Mouse (Mus musculus) testis, adult 2 months (tissue): ENCODE measurements around the gene Pcsk5. TPM values are rescaled to one million over a fixed set of nuclear protein-coding genes. Genes with fewer than 3 reads are reported as not detected.

ENCODE experiments used
- H3K27ac ChIP-seq: fragments of 200-500 bp; 2 replicates; pipeline ENCODE4 v1.5.1; 2012; ENCODE audit warnings: low read depth, low read length; ENCODE audit not compliant: control insufficient read depth, insufficient read depth
- H3K27me3 ChIP-seq: fragments of 200-500 bp; 2 replicates; pipeline ENCODE4 v1.6.1; 2012; ENCODE audit warnings: mild to moderate bottlenecking, low read length, moderate library complexity; ENCODE audit not compliant: control insufficient read depth, insufficient read depth
- H3K36me3 ChIP-seq: fragments of 200-500 bp; 2 replicates; pipeline ENCODE4 v1.6.1; 2012; ENCODE audit warnings: mild to moderate bottlenecking, low read length; ENCODE audit not compliant: control insufficient read depth, insufficient read depth
- H3K4me1 ChIP-seq: fragments of 200-500 bp; 2 replicates; pipeline ENCODE4 v1.6.1; 2012; ENCODE audit warnings: low read length; ENCODE audit not compliant: control insufficient read depth, insufficient read depth
- H3K4me3 ChIP-seq: fragments of 200-500 bp; 2 replicates; pipeline ENCODE4 v1.5.1; 2012; ENCODE audit warnings: low read depth, mild to moderate bottlenecking, low read length, moderate library complexity, mixed read lengths; ENCODE audit not compliant: control insufficient read depth
- CTCF ChIP-seq: fragments of 200-500 bp; IDR thresholded peaks from 2 replicates; pipeline ENCODE4 v1.5.1; 2012; ENCODE audit warnings: low read depth, mild to moderate bottlenecking, inconsistent platforms, low read length, moderate library complexity; ENCODE audit not compliant: control insufficient read depth, insufficient read depth, insufficient replicate concordance
- POLR2A ChIP-seq: fragments of 200-500 bp; IDR thresholded peaks from 2 replicates; pipeline ENCODE4 v1.6.1; 2012; ENCODE audit warnings: low read depth, mild to moderate bottlenecking, inconsistent platforms, low read length, moderate library complexity; ENCODE audit not compliant: control insufficient read depth
- polyA plus RNA-seq: library from polyadenylated mRNA; depleted of rRNA; stranded (reverse); fragments of >200 nt; gene quantifications from 2 replicates; pipeline ENCODE4 v1.2.3, GENCODE M21; 2012

Gene Pcsk5
- polyA plus RNA-seq, 1 experiment = 0.81 TPM

GRCm38 (mm10) chr19:17406823-17407222 is 430.6 kb downstream of the Pcsk5 start:
- no peaks in the 10 kb centered on the region for H3K27me3 ChIP-seq
- H3K4me3 ChIP-seq = no peak overlapping the region
- H3K4me1 ChIP-seq = no peaks in the 10 kb centered on the region
- TF ChIP-seq POLR2A (no peak), CTCF (no peak)
- no peak overlapping the region for H3K27ac ChIP-seq
- H3K36me3 ChIP-seq = no peaks in the 10 kb centered on the region

- Histone ChIP-seq H3K4me3 (no peak overlapping the region), H3K27me3 (no peaks in the 10 kb centered on the region), H3K27ac (no peak overlapping the region), H3K36me3 (no peaks in the 10 kb centered on the region), H3K4me1 (no peaks in the 10 kb centered on the region)
- no peak for TF ChIP-seq CTCF
- TF ChIP-seq POLR2A = no peak
Observed at GRCm38 (mm10) chr19:17403175-17403574, 434.3 kb downstream of the Pcsk5 start.

- TF ChIP-seq CTCF = no peak
- TF ChIP-seq POLR2A = no peak
- Histone ChIP-seq H3K27me3 (no peaks in the 10 kb centered on the region), H3K4me3 (no peak overlapping the region), H3K4me1 (no peaks in the 10 kb centered on the region), H3K27ac (no peak overlapping the region), H3K36me3 (no peaks in the 10 kb centered on the region; the same call in 1 of the 2 replicates)
Observed at GRCm38 (mm10) chr19:17400571-17400970, 436.9 kb downstream of the Pcsk5 start.

- Histone ChIP-seq H3K36me3 (no peaks in the 10 kb centered on the region; the same call in 1 of the 2 replicates), H3K27me3 (no peaks in the 10 kb centered on the region), H3K4me3 (no peak overlapping the region), H3K4me1 (no peaks in the 10 kb centered on the region), H3K27ac (no peak overlapping the region)
- TF ChIP-seq POLR2A = no peak
- no peak for TF ChIP-seq CTCF
Observed at GRCm38 (mm10) chr19:17399965-17400364, 437.5 kb downstream of the Pcsk5 start.

GRCm38 (mm10) chr19:17397922-17398321 is 439.5 kb downstream of the Pcsk5 start:
- no peak overlapping the region for H3K4me3 ChIP-seq
- no peak for TF ChIP-seq CTCF
- no peak for TF ChIP-seq POLR2A
- H3K4me1 ChIP-seq = peaks cover 3% of the 10 kb centered on the region; the same call in 1 of the 2 replicates
- H3K27ac ChIP-seq = no peak overlapping the region
- H3K27me3 ChIP-seq = no peaks in the 10 kb centered on the region
- H3K36me3 ChIP-seq = no peaks in the 10 kb centered on the region; the same call in 1 of the 2 replicates

- no peaks in the 10 kb centered on the region; the same call in 1 of the 2 replicates for H3K36me3 ChIP-seq
- no peak overlapping the region; the same call in 1 of the 2 replicates for H3K4me3 ChIP-seq
- H3K4me1 ChIP-seq = peaks cover 3% of the 10 kb centered on the region; the same call in 1 of the 2 replicates
- H3K27ac ChIP-seq = no peak overlapping the region
- no peaks in the 10 kb centered on the region for H3K27me3 ChIP-seq
- TF ChIP-seq POLR2A (no peak), CTCF (no peak)
Observed at GRCm38 (mm10) chr19:17396802-17397201, 440.6 kb downstream of the Pcsk5 start.

- Histone ChIP-seq H3K4me1 (peaks cover 3% of the 10 kb centered on the region; the same call in 1 of the 2 replicates), H3K27me3 (no peaks in the 10 kb centered on the region), H3K27ac (peak within 1 kb of the TSS; percentile 81), H3K4me3 (peak within 1 kb of the TSS; percentile 94), H3K36me3 (no peaks in the 10 kb centered on the region; the same call in 1 of the 2 replicates)
- no peak for TF ChIP-seq CTCF
- peak; percentile 55 for TF ChIP-seq POLR2A
Observed at GRCm38 (mm10) chr19:17393841-17394591, 443.4 kb downstream of the Pcsk5 start, which contains the start of gene Rfk. TSS of gene Rfk (plus strand) at chr19:17394043.
